Mouse (Mus musculus) adrenal gland, postnatal 36 days (tissue): Measurements from ENCODE around the gene Hhip. TPM values are rescaled to one million over a fixed set of nuclear protein-coding genes. Genes with fewer than 3 reads are reported as not detected.
"Not testable (repeated sequence)": the region's sequence is repeated elsewhere in the genome, so short reads cannot be mapped to it uniquely, and the experiment has no call there.

ENCODE experiments used
- DNase-seq, 2 experiments: peaks; one replicate each; pipeline ENCODE4 v3.0.0; 2021; ENCODE audit warnings: mixed read lengths in 1 of 2
- total RNA-seq, 2 experiments: library from RNA; stranded (reverse); gene quantifications; 2 replicates each; pipeline ENCODE4 v1.2.3; 2021

Gene Hhip
- total RNA-seq, 2 experiments from 2014 or later, result 6.2 to 10.0 TPM

GRCm38 (mm10) chr8:79992121-79992848 lies 65.5 kb downstream of the Hhip start:
- no peak for DNase-seq

GRCm38 (mm10) chr8:79991420-79991819 lies 66.4 kb downstream of the Hhip start:
- not testable (repeated sequence) for DNase-seq

GRCm38 (mm10) chr8:79984946-79985345 lies 72.9 kb downstream of the Hhip start:
- no peak for DNase-seq

GRCm38 (mm10) chr8:79982144-79982543 lies 75.7 kb downstream of the Hhip start:
- DNase-seq, result no peak

GRCm38 (mm10) chr8:79966159-79966558 lies 91.6 kb downstream of the Hhip start:
- no peak for DNase-seq

GRCm38 (mm10) chr8:79952857-79953256 lies 104.9 kb downstream of the Hhip start:
- DNase-seq, result peak in 1 of 2 experiments; percentile 26

GRCm38 (mm10) chr8:79950376-79950775 lies 107.4 kb downstream of the Hhip start:
- DNase-seq, result no peak

- no peak for DNase-seq
Measured at GRCm38 (mm10) chr8:79945501-79946076, 112.2 kb downstream of the Hhip start.

- no peak for DNase-seq
Measured at GRCm38 (mm10) chr8:79941070-79941469, 116.7 kb downstream of the Hhip start.

- no peak for DNase-seq
Measured at GRCm38 (mm10) chr8:79936856-79937445, 120.9 kb downstream of the Hhip start.

- no peak for DNase-seq
Measured at GRCm38 (mm10) chr8:79935793-79936192, 122.0 kb downstream of the Hhip start.

GRCm38 (mm10) chr8:79929202-79929601 lies 128.6 kb downstream of the Hhip start:
- DNase-seq, result no peak

- DNase-seq, result no peak
Measured at GRCm38 (mm10) chr8:79917211-79917610, 140.6 kb downstream of the Hhip start.
